Mouse (Mus musculus) heart, adult 2 months (tissue): ENCODE data around the gene Pcsk6.

Experiments
- CTCF ChIP-seq: fragments of 200-600 bp; IDR thresholded peaks from 2 replicates; pipeline ENCODE4 v1.8.1; 2022; ENCODE audit warnings: antibody characterized with exemption, mild to moderate bottlenecking, moderate library complexity
- EP300 ChIP-seq: fragments of 200-500 bp; IDR thresholded peaks from 2 replicates; pipeline ENCODE4 v1.6.1; 2011; ENCODE audit warnings: low read depth, low read length, control low read depth; ENCODE audit not compliant: insufficient read depth
- POLR2A ChIP-seq: fragments of 200-500 bp; IDR thresholded peaks from 2 replicates; pipeline ENCODE4 v1.6.1; 2011; ENCODE audit warnings: mild to moderate bottlenecking, low read depth, low read length, control low read depth; ENCODE audit not compliant: insufficient read depth

GRCm38 (mm10) chr7:66098803-66099202 is 237.3 kb downstream of the Pcsk6 start:
- no peak for TF ChIP-seq CTCF
- TF ChIP-seq POLR2A: no peak
- no peak for TF ChIP-seq EP300
